Mouse (Mus musculus): ENCODE measurements at regions not wholly inside any gene's neighbourhood (a gene's known extent, or its start where the extent isn't known, plus 50 kb on each side); places are given as distances from the start of the nearest gene placed in this dataset.

GRCm38 (mm10) chr19:21050994-21051721, 97.2 kb upstream of the Tmc1 start:
- Histone ChIP-seq H3K36me3 (ENCODE audit: control insufficient read depth, insufficient read depth, low read length) (no peaks in the 10 kb centered on the region), H3K79me2 (replicated peaks; ENCODE audit: control insufficient read depth, insufficient read depth, low read length) (no peaks in the 10 kb centered on the region), H3K4me1 (ENCODE audit: control insufficient read depth, insufficient read depth, low read length) (peaks cover 8% of the 10 kb centered on the region), H3K27me3 (ENCODE audit: control insufficient read depth, insufficient read depth, low read length) (no peaks in the 10 kb centered on the region), H3K4me3 (no peak overlapping the region), H3K9ac (ENCODE audit: low read depth, low read length) (no peak overlapping the region), H3K27ac (peak overlapping the region; percentile 58)
- WGBS = 35% methylated on average over 9 of the region's 9 CpGs
- TF ChIP-seq POLR2A (IDR thresholded peaks at IDR 0.05; ENCODE audit: insufficient read depth, low read depth, low read length) (no peak), EP300 (IDR thresholded peaks at IDR 0.05; ENCODE audit: insufficient read depth, low read depth, low read length) (no peak), CTCF (IDR thresholded peaks at IDR 0.05) (no peak)
- intact Hi-C loops (cut with DNase I) = loop anchor here (5.0 kb wide), 1 partner anchor 56 kb away; no protein-coding TSS in a partner anchor
- DNase-seq = peak in 1 of 2 experiments; percentile 30

GRCm38 (mm10) chr19:21049301-21049700, 95.3 kb upstream of the Tmc1 start:
- no peaks in the 10 kb centered on the region for H3K79me2 ChIP-seq (replicated peaks; ENCODE audit: control insufficient read depth, insufficient read depth, low read length)
- H3K9ac ChIP-seq (ENCODE audit: low read depth, low read length) = no peak overlapping the region
- no peak overlapping the region for H3K27ac ChIP-seq
- no peak for DNase-seq
- peaks cover 8% of the 10 kb centered on the region for H3K4me1 ChIP-seq (ENCODE audit: control insufficient read depth, insufficient read depth, low read length)
- no peaks in the 10 kb centered on the region for H3K27me3 ChIP-seq (ENCODE audit: control insufficient read depth, insufficient read depth, low read length)
- H3K4me3 ChIP-seq = no peak overlapping the region
- intact Hi-C loops (cut with DNase I) = no loop called here
- no peaks in the 10 kb centered on the region for H3K36me3 ChIP-seq (ENCODE audit: control insufficient read depth, insufficient read depth, low read length)
- TF ChIP-seq CTCF (IDR thresholded peaks at IDR 0.05) (no peak), EP300 (IDR thresholded peaks at IDR 0.05; ENCODE audit: insufficient read depth, low read depth, low read length) (no peak), POLR2A (IDR thresholded peaks at IDR 0.05; ENCODE audit: insufficient read depth, low read depth, low read length) (no peak)

GRCm38 (mm10) chr19:21045565-21045964, 91.6 kb upstream of the Tmc1 start:
- Histone ChIP-seq H3K27ac (no peak overlapping the region), H3K4me3 (no peak overlapping the region), H3K36me3 (ENCODE audit: control insufficient read depth, insufficient read depth, low read length) (no peaks in the 10 kb centered on the region), H3K9ac (ENCODE audit: low read depth, low read length) (no peak overlapping the region), H3K4me1 (ENCODE audit: control insufficient read depth, insufficient read depth, low read length) (no peaks in the 10 kb centered on the region), H3K27me3 (ENCODE audit: control insufficient read depth, insufficient read depth, low read length) (no peaks in the 10 kb centered on the region), H3K79me2 (replicated peaks; ENCODE audit: control insufficient read depth, insufficient read depth, low read length) (no peaks in the 10 kb centered on the region)
- TF ChIP-seq POLR2A (IDR thresholded peaks at IDR 0.05; ENCODE audit: insufficient read depth, low read depth, low read length) = no peak
- no peak for TF ChIP-seq EP300 (IDR thresholded peaks at IDR 0.05; ENCODE audit: insufficient read depth, low read depth, low read length)
- DNase-seq = no peak
- intact Hi-C loops (cut with DNase I) = no loop called here
- WGBS = 54% methylated on average over 12 of the region's 12 CpGs

- H3K36me3 ChIP-seq (ENCODE audit: control insufficient read depth, insufficient read depth, low read length) = no peaks in the 10 kb centered on the region
- H3K79me2 ChIP-seq (replicated peaks; ENCODE audit: control insufficient read depth, insufficient read depth, low read length) = no peaks in the 10 kb centered on the region
- H3K4me3 ChIP-seq = no peak overlapping the region
- no peaks in the 10 kb centered on the region for H3K4me1 ChIP-seq (ENCODE audit: control insufficient read depth, insufficient read depth, low read length)
- intact Hi-C loops (cut with DNase I) = no loop called here
- no peak overlapping the region for H3K9ac ChIP-seq (ENCODE audit: low read depth, low read length)
- 92% methylated on average over 4 of the region's 4 CpGs for WGBS
- no peak overlapping the region for H3K27ac ChIP-seq
- no peak for DNase-seq
- no peaks in the 10 kb centered on the region for H3K27me3 ChIP-seq (ENCODE audit: control insufficient read depth, insufficient read depth, low read length)
- TF ChIP-seq POLR2A (IDR thresholded peaks at IDR 0.05; ENCODE audit: insufficient read depth, low read depth, low read length) = no peak
- no peak for TF ChIP-seq EP300 (IDR thresholded peaks at IDR 0.05; ENCODE audit: insufficient read depth, low read depth, low read length)
- no peak for TF ChIP-seq CTCF (IDR thresholded peaks at IDR 0.05)
These were observed 90.0 kb upstream of the Tmc1 start for GRCm38 (mm10) chr19:21043958-21044357.

- no peaks in the 10 kb centered on the region for H3K36me3 ChIP-seq (ENCODE audit: control insufficient read depth, insufficient read depth, low read length)
- no peak overlapping the region for H3K4me3 ChIP-seq
- H3K4me1 ChIP-seq (ENCODE audit: control insufficient read depth, insufficient read depth, low read length) = no peaks in the 10 kb centered on the region
- TF ChIP-seq EP300 (IDR thresholded peaks at IDR 0.05; ENCODE audit: insufficient read depth, low read depth, low read length) (no peak), POLR2A (IDR thresholded peaks at IDR 0.05; ENCODE audit: insufficient read depth, low read depth, low read length) (no peak), CTCF (IDR thresholded peaks at IDR 0.05) (no peak)
- H3K27me3 ChIP-seq (ENCODE audit: control insufficient read depth, insufficient read depth, low read length) = no peaks in the 10 kb centered on the region
- no peak overlapping the region for H3K9ac ChIP-seq (ENCODE audit: low read depth, low read length)
- no peak overlapping the region for H3K27ac ChIP-seq
- no peaks in the 10 kb centered on the region for H3K79me2 ChIP-seq (replicated peaks; ENCODE audit: control insufficient read depth, insufficient read depth, low read length)
- no peak for DNase-seq
- 84% methylated on average over 3 of the region's 3 CpGs for WGBS
- intact Hi-C loops (cut with DNase I) = no loop called here
These were observed 88.5 kb upstream of the Tmc1 start for GRCm38 (mm10) chr19:21042536-21042935.

- no peaks in the 10 kb centered on the region for H3K79me2 ChIP-seq (replicated peaks; ENCODE audit: control insufficient read depth, insufficient read depth, low read length)
- TF ChIP-seq EP300 (IDR thresholded peaks at IDR 0.05; ENCODE audit: insufficient read depth, low read depth, low read length) (0 out of 2 replicates have a peak, but pooled peaks have one; percentile 11), POLR2A (IDR thresholded peaks at IDR 0.05; ENCODE audit: insufficient read depth, low read depth, low read length) (no peak), CTCF (IDR thresholded peaks at IDR 0.05) (peak; percentile 83)
- WGBS = 36% methylated on average over 10 of the region's 10 CpGs
- intact Hi-C loops (cut with DNase I) = loop anchor here (2.0 to 10.0 kb wide), 6 partner anchors 70 to 697 kb away; no protein-coding TSS in a partner anchor
- peak in 1 of 2 experiments; percentile 26 for DNase-seq
- H3K4me3 ChIP-seq = no peak overlapping the region
- no peaks in the 10 kb centered on the region for H3K36me3 ChIP-seq (ENCODE audit: control insufficient read depth, insufficient read depth, low read length)
- H3K4me1 ChIP-seq (ENCODE audit: control insufficient read depth, insufficient read depth, low read length) = peaks cover 7% of the 10 kb centered on the region
- no peak overlapping the region for H3K9ac ChIP-seq (ENCODE audit: low read depth, low read length)
- peak overlapping the region; percentile 80; the same call in 1 of the 2 replicates for H3K27ac ChIP-seq
- no peaks in the 10 kb centered on the region for H3K27me3 ChIP-seq (ENCODE audit: control insufficient read depth, insufficient read depth, low read length)
These were observed 83.6 kb upstream of the Tmc1 start for GRCm38 (mm10) chr19:21037448-21038077.

Data from heart, adult 2 months (tissue).